17 mouse cellular contexts compared by ENCODE assay signal in genomic region chr8:120726051-120726450, GRCm38 (mm10). TPM values are rescaled to one million over a fixed set of nuclear protein-coding genes. Genes with fewer than 3 reads are reported as not detected.
"Had no signal": no experiment of that assay in that cellular context is flagged by ENCODE, and none has a peak within 500 bp of the region (broad histone marks: within the 10 kb centered on the region; RNA-seq: fewer than 3 reads in every experiment).

No protein-coding gene starts in this region.

- H3K36me3 ChIP-seq: limb, embryonic 15.5 days; liver, embryonic 13.5 days; midbrain, embryonic 10.5 days; neural tube, embryonic 15.5 days had no signal

- H3K9me3 ChIP-seq: limb, embryonic 15.5 days; liver, embryonic 13.5 days; midbrain, embryonic 10.5 days; neural tube, embryonic 15.5 days had no signal

- H3K4me3 ChIP-seq: limb, embryonic 15.5 days; liver, embryonic 13.5 days; midbrain, embryonic 10.5 days; myocyte; neural tube, embryonic 15.5 days had no signal

- DNase-seq: kidney, adult 11 months; kidney, adult 9 months; kidney, postnatal 36 days; layer of hippocampus, adult 9-11 months; layer of hippocampus, postnatal 36 days; liver, embryonic 13.5 days; lung, adult 18-20 months; lung, postnatal 36 days; midbrain, embryonic 14.5 days; retina, postnatal 1 day; right cerebral cortex, postnatal 4 days had no signal

- H3K27me3 ChIP-seq: limb, embryonic 15.5 days; liver, embryonic 13.5 days had no signal

- H3K9ac ChIP-seq: limb, embryonic 15.5 days; liver, embryonic 13.5 days; neural tube, embryonic 15.5 days had no signal

- H3K4me2 ChIP-seq: limb, embryonic 15.5 days; liver, embryonic 13.5 days; neural tube, embryonic 15.5 days had no signal

- H3K4me1 ChIP-seq: limb, embryonic 15.5 days; neural tube, embryonic 15.5 days had no signal

- H3K27ac ChIP-seq: kidney, postnatal 0 days; limb, embryonic 15.5 days; liver, embryonic 13.5 days; midbrain, embryonic 10.5 days; neural tube, embryonic 15.5 days; stomach, postnatal 0 days had no signal

RNA-seq across cellular contexts. Expression of gene Irf8, which starts 10.1 kb away (rescaled TPM):
- polyA plus RNA-seq: myocyte had no signal
